Mouse (Mus musculus) lung, postnatal 4 days (tissue): ENCODE data around the gene Ecm1.

Source experiments
- DNase-seq, 2 experiments: peaks; one replicate each; pipeline ENCODE4 v3.0.0; 2021

Gene Ecm1

DNA sequence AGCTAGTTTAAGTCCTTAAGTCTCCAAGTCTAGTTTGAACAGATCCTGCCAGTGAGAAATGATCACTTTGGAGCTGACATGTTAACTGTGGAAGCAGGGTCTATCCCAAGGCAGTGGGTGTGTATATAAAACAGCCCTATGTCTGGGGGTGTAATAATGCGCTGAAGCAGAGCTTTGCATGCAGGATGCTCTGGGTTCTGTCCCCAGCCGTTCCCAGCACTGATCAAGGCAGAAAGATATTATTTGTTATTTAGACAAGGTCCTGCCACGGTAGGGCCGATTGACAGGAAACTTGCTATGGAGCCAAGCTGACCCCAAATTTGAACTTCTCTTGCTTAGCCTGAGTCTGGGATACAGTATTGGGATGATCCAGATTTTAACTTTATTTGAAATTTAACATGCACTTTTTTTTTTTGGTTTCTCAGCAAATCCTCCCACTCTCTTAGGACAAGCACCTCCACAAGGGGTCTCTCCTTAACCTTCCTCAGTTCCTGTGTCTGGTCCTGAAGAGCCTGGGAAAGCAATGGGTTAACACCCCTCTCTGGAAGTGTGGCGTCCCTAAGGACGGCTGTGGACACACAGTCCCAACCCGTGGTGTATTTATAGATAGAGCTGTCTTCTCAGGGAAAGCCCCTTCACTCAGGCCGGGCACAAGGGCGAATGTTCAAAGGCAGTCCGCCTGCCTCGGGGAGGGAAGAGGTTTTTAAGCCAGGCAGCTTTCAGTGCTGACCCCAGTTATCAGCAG, 50.0 kb downstream of the Ecm1 start:
- DNase-seq: no peak

DNA sequence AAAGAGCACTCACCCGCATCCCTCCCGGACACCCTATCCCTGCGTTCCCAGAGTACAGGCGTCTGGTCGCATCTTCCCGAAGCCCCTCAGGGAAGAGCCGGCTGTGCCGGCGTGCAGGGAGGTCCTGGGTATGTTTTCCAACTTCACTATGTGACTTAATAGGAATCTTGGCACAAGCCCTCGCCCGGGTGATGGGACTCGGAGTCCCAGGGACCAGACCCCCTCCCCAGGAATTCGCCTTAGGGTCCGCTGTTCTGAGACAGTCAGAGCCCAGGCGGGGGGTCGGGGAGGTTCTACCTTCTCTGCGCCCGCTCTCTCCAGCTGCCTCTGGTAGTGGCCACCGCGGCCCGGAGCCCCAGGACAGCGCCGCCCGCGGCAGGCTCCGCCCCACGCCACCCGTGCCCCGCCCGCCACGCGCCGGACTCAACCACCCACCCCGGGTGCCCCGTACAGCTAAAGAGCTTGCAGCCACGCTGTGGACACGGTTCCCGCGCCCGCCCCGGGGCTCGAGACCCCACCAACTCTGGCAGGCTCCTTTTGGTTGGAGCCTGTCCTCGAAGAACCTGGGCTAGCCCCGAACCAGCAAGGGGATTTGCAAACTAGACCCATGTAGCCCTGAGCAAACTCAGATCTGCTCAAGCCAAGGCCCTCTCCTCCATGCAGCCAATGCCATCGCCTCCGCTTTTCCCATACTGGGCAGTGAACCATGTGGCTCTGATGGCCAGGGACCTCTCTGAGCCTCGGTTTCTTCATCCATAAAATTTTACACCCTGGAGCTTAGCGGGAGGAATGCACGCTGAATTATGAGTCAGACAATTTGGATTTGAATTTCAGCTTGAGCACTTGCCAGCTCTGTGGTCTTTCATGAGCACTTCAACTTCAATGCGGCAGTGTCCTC, 51.6 kb downstream of the Ecm1 start, which contains the start of gene Adamtsl4:
Gene Adamtsl4, minus strand, starts transcription at position 394 of the 898 bp plus-strand sequence.
- DNase-seq: peak; percentile 83 to 85

DNA sequence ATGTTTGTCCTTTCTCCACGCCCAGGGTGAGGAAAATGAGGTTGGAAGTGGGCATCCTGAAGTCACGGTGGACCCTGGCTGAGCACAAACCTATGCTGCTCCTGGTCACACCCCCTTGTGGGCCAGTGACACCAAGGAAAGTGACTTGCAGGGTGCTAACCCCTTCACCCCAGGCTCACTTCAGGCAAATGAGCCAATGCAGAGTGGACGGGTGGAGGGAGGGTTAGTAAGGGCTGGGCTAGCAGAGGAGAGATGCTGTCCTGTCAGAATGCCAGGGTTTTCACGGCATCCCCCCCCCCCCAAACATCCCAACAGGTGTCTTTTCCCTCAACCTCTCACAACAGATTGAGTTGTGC, 52.2 kb downstream of the Ecm1 start:
- DNase-seq: no peak

- DNase-seq: no peak
Observed at GRCm38 (mm10) chr3:95686492-95687167, 52.7 kb downstream of the Ecm1 start.

DNA sequence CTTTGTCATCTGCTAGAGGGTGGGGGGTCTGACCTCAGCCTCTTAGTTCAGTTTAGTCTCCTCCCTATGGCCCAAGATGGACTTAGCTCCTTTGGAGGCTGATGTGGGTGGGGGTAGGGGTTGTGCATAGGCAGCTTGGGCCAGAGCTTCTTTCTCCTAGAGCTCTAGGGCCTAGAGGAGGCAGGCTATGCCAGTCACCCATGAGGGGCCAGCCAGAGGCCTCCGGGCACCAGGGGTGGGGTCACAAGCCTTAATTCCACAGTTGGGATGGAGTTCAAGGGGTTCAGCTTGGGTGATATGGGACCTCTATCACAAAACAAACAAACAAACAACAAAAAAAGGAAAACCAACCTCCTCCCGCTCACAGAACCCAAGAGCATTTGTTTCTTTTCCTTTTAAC, 53.7 kb downstream of the Ecm1 start:
- DNase-seq: no peak

DNA sequence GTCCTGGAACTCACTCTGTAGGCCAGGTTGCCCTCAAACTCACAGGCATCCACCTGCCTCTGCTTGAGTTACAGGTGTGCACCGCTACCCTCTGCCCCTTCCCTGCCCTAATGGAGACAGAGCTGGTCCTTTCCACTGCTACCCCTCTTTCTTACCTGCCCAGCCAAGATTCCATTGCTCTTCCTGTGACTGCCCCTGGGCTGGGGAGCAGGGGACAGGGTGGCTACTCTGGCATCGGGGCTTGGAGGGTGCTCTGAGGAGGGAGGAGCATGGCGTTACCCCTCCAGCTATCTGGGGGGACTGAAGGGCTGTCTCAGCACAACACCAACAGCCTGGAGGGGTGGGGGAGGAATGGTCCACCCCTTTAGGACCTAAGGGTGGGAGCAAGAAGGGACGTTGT, 54.1 kb downstream of the Ecm1 start:
- no peak for DNase-seq

DNA sequence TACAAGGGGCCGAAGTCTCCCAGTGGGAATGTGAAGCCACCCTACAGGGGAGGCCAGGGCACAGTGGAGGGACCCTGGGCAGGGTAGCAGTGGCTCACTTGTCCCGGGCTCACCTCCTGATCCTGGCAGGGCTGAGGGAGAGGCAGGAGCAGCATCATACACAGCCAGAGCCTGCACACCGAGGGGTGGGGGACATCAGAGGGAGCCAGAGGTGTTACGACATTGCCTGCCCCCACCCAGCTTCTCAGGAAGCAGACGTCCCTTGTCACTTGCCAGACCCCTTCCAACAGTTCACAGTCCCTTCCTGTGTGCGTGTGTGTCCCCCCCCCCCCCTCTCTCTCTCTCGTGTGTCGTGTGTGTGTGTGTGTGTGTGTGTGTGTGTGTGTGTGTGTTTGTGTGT, 54.5 kb downstream of the Ecm1 start:
- no peak for DNase-seq
